Mouse (Mus musculus): ENCODE measurements at regions not wholly inside any gene's neighbourhood (a gene's known extent, or its start where the extent isn't known, plus 50 kb on each side); places are given as distances from the start of the nearest gene placed in this dataset.

GRCm38 (mm10) chr10:6022609-6023283, 100.5 kb upstream of the Rgs17 start:
- no peak overlapping the region for H3K9ac ChIP-seq (replicated peaks; ENCODE audit: low read length)
- WGBS, result 83% methylated on average over 2 of the region's 2 CpGs

GRCm38 (mm10) chr10:6020944-6021684, 98.9 kb upstream of the Rgs17 start:
- no peak overlapping the region for H3K4me2 ChIP-seq (ENCODE audit: low read depth, low read length)
- 59% methylated on average over 9 of the region's 9 CpGs for WGBS
- no peaks in the 10 kb centered on the region for H3K9me3 ChIP-seq (ENCODE audit: low read length)
- no peaks in the 10 kb centered on the region for H3K4me1 ChIP-seq (ENCODE audit: insufficient read depth, low read length)
- H3K27ac ChIP-seq, result no peak overlapping the region
- no peak for DNase-seq (ENCODE audit: low spot score)
- H3K27me3 ChIP-seq (ENCODE audit: insufficient read depth, low read length), result no peaks in the 10 kb centered on the region
- H3K4me3 ChIP-seq (ENCODE audit: low read length), result no peak overlapping the region
- H3K36me3 ChIP-seq (ENCODE audit: insufficient read depth, low read length), result no peaks in the 10 kb centered on the region
- no peak overlapping the region for H3K9ac ChIP-seq (replicated peaks; ENCODE audit: low read length)
- TF ChIP-seq CTCF (IDR thresholded peaks at IDR 0.05; ENCODE audit: low read depth), result no peak
- ATAC-seq, result no peak

More at GRCm38 (mm10) chr10:6022609-6023283, 100.5 kb upstream of the Rgs17 start:
- H3K4me1 ChIP-seq (ENCODE audit: insufficient read depth, low read length), result no peaks in the 10 kb centered on the region
- no peaks in the 10 kb centered on the region for H3K36me3 ChIP-seq (ENCODE audit: insufficient read depth, low read length)
- no peaks in the 10 kb centered on the region for H3K9me3 ChIP-seq (ENCODE audit: low read length)
- no peak overlapping the region for H3K27ac ChIP-seq
- H3K4me2 ChIP-seq (ENCODE audit: low read depth, low read length), result no peak overlapping the region
- H3K4me3 ChIP-seq (ENCODE audit: low read length), result no peak overlapping the region
- ATAC-seq, result no peak
- DNase-seq (ENCODE audit: low spot score), result no peak
- H3K27me3 ChIP-seq (ENCODE audit: insufficient read depth, low read length), result no peaks in the 10 kb centered on the region
- no peak for TF ChIP-seq CTCF (IDR thresholded peaks at IDR 0.05; ENCODE audit: low read depth)

GRCm38 (mm10) chr10:6013743-6014142, 91.5 kb upstream of the Rgs17 start:
- 67% methylated on average over 4 of the region's 4 CpGs for WGBS

GRCm38 (mm10) chr10:6011541-6011940, 89.3 kb upstream of the Rgs17 start:
- H3K27ac ChIP-seq, result no peak overlapping the region
- H3K9ac ChIP-seq (replicated peaks; ENCODE audit: low read length), result no peak overlapping the region
- 49% methylated on average over 5 of the region's 5 CpGs for WGBS
- no peak for DNase-seq (ENCODE audit: low spot score)
- no peaks in the 10 kb centered on the region for H3K4me1 ChIP-seq (ENCODE audit: insufficient read depth, low read length)
- H3K4me2 ChIP-seq (ENCODE audit: low read depth, low read length), result no peak overlapping the region
- no peaks in the 10 kb centered on the region for H3K27me3 ChIP-seq (ENCODE audit: insufficient read depth, low read length)
- TF ChIP-seq CTCF (IDR thresholded peaks at IDR 0.05; ENCODE audit: low read depth), result no peak
- ATAC-seq, result no peak
- no peaks in the 10 kb centered on the region for H3K9me3 ChIP-seq (ENCODE audit: low read length)
- H3K4me3 ChIP-seq (ENCODE audit: low read length), result no peak overlapping the region
- no peaks in the 10 kb centered on the region for H3K36me3 ChIP-seq (ENCODE audit: insufficient read depth, low read length)

More at GRCm38 (mm10) chr10:6013743-6014142, 91.5 kb upstream of the Rgs17 start:
- H3K9me3 ChIP-seq (ENCODE audit: low read length), result no peaks in the 10 kb centered on the region
- TF ChIP-seq CTCF (IDR thresholded peaks at IDR 0.05; ENCODE audit: low read depth), result no peak
- H3K27ac ChIP-seq, result no peak overlapping the region
- ATAC-seq (no peak), DNase-seq (ENCODE audit: low spot score) (no peak)
- H3K36me3 ChIP-seq (ENCODE audit: insufficient read depth, low read length), result no peaks in the 10 kb centered on the region
- H3K4me2 ChIP-seq (ENCODE audit: low read depth, low read length), result no peak overlapping the region
- no peak overlapping the region for H3K4me3 ChIP-seq (ENCODE audit: low read length)
- no peaks in the 10 kb centered on the region for H3K4me1 ChIP-seq (ENCODE audit: insufficient read depth, low read length)
- H3K9ac ChIP-seq (replicated peaks; ENCODE audit: low read length), result no peak overlapping the region
- H3K27me3 ChIP-seq (ENCODE audit: insufficient read depth, low read length), result no peaks in the 10 kb centered on the region

- DNase-seq (ENCODE audit: low spot score) (no peak), ATAC-seq (no peak)
- Histone ChIP-seq H3K4me1 (ENCODE audit: insufficient read depth, low read length) (no peaks in the 10 kb centered on the region), H3K4me2 (ENCODE audit: low read depth, low read length) (no peak overlapping the region), H3K27me3 (ENCODE audit: insufficient read depth, low read length) (no peaks in the 10 kb centered on the region), H3K4me3 (ENCODE audit: low read length) (no peak overlapping the region), H3K27ac (no peak overlapping the region), H3K9ac (replicated peaks; ENCODE audit: low read length) (no peak overlapping the region), H3K36me3 (ENCODE audit: insufficient read depth, low read length) (no peaks in the 10 kb centered on the region), H3K9me3 (ENCODE audit: low read length) (no peaks in the 10 kb centered on the region)
- no peak for TF ChIP-seq CTCF (IDR thresholded peaks at IDR 0.05; ENCODE audit: low read depth)
- WGBS, result 36% methylated on average over 5 of the region's 5 CpGs
Observed at GRCm38 (mm10) chr10:6011029-6011428, 88.8 kb upstream of the Rgs17 start.

GRCm38 (mm10) chr10:6007238-6007972, 85.2 kb upstream of the Rgs17 start:
- H3K36me3 ChIP-seq (ENCODE audit: insufficient read depth, low read length), result no peaks in the 10 kb centered on the region
- H3K4me2 ChIP-seq (ENCODE audit: low read depth, low read length), result no peak overlapping the region
- no peak overlapping the region for H3K4me3 ChIP-seq (ENCODE audit: low read length)
- DNase-seq (ENCODE audit: low spot score) (no peak), ATAC-seq (no peak)
- H3K27ac ChIP-seq, result no peak overlapping the region
- no peaks in the 10 kb centered on the region for H3K27me3 ChIP-seq (ENCODE audit: insufficient read depth, low read length)
- no peak overlapping the region for H3K9ac ChIP-seq (replicated peaks; ENCODE audit: low read length)
- no peaks in the 10 kb centered on the region for H3K9me3 ChIP-seq (ENCODE audit: low read length)
- no peak for TF ChIP-seq CTCF (IDR thresholded peaks at IDR 0.05; ENCODE audit: low read depth)
- H3K4me1 ChIP-seq (ENCODE audit: insufficient read depth, low read length), result no peaks in the 10 kb centered on the region
- WGBS, result 52% methylated on average over 1 of the region's 1 CpGs

Data from hindbrain, postnatal 0 days (tissue).